Mouse (Mus musculus) brain, embryonic 14.5 days (tissue): ENCODE results near the gene Cnpy2.

Source experiments
- CTCF ChIP-seq: fragments of 200-500 bp; IDR thresholded peaks from 2 replicates; pipeline ENCODE4 v1.5.1; 2012; ENCODE audit warnings: inconsistent platforms, mild to moderate bottlenecking, moderate library complexity, borderline replicate concordance; ENCODE audit not compliant: insufficient read depth, insufficient read length; ENCODE audit errors: extremely low read depth
- POLR2A ChIP-seq: fragments of 200-500 bp; IDR thresholded peaks from 2 replicates; pipeline ENCODE4 v1.6.1; 2012; ENCODE audit warnings: mild to moderate bottlenecking, inconsistent platforms, borderline replicate concordance; ENCODE audit not compliant: poor library complexity, insufficient read depth, insufficient read length, severe bottlenecking; ENCODE audit errors: extremely low read depth

DNA sequence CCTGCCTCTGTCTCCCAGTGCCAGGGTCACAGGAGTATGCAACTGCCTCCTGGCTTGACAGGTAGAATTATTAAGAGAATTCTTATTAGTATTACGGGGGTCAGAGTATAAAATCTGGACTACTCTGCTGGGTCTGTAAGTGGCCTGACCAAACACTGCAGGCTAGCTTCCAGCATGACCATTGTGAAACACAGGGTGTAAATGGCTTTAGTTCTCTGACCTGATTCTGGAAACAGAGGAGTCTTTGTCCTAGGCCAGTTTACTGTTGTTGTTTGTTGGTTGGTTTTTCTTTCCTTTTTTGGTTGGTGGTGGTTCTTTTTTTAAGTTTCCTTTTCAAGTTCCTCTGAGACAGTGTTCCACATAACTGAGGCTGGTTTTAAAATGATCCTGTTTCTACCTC lies 21.2 kb downstream of the Cnpy2 start:
- TF ChIP-seq POLR2A = no peak
- TF ChIP-seq CTCF = no peak
